Mouse (Mus musculus) naive thymus-derived CD4-positive, alpha-beta T cell, adult 2 months (primary cell): ENCODE data around the gene Igfn1.

Experiments
- DNase-seq: peaks from one replicate; pipeline ENCODE4 v3.0.0-alpha.2; 2011; ENCODE audit warnings: low read depth

The Igfn1 gene

DNA sequence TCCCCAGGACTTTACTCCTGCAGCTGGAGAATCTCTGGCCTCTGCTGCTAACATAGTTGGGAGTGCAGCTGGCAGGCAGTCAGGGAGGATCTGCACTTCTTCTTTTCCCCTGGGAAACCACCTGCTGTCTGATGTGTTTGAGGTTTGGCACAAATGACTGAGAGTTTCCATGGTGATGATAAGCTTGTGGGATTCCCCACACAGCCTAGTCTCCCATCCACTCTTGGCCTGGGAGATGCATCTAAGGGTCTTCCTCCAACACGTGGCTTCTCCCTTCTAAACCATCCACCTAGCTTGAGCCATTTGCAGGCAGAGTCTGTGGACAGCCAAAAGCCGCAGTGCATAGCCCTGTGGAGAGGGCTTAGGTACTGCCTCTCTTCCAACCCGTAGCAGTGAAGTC is 76.3 kb downstream of the Igfn1 start:
- DNase-seq, result no peak

DNA sequence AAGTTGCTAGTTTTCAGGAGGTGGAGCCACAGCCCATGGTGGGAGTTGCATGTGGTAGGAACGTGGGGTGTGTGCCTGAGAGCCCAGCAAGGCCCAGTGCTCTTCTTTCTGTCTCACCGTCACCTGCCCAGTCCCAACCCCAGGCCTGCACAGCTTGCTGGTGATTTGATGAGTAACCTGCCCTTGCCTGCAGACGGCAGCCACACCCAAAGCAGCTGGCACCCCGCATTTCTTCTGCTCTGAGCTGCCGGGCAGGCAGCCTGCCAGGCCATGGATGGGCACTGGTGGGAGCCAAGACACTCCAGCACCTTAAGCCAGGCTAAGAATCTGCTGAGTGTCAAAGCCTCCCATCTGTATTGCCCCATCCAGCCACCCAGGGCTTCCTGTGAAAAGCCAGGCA is 80.3 kb downstream of the Igfn1 start:
- DNase-seq, result no peak

DNA sequence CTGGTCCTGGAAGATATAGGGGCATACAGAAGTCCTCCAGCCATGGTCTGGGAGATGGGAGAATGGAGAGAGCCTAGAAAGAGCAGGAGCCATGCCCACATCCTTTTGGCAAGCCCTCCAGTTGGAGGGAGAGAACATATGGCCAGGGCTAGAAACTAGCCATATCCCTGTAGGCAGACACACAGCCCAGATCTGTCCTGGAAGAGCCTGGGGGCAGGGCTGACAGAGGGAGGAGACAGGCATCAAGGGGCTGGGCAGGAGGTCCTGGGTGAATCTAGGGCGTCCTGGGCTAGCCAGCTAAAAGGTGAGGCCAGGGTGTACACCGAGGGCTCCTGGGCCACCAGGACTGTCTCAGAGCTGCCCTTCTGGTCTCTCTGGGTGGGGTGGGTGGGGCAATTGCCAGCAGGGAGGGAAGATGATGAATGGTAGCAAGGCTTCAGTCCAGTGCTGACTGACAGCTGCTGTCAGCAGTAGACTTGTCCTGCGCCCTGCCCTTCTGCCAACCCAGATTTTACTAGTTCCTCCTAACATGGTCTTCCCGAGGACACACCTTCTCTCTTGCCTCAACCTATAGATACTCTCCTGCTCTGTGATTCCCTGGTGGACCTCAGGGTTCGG is 81.7 kb downstream of the Igfn1 start:
- DNase-seq, result no peak

DNA sequence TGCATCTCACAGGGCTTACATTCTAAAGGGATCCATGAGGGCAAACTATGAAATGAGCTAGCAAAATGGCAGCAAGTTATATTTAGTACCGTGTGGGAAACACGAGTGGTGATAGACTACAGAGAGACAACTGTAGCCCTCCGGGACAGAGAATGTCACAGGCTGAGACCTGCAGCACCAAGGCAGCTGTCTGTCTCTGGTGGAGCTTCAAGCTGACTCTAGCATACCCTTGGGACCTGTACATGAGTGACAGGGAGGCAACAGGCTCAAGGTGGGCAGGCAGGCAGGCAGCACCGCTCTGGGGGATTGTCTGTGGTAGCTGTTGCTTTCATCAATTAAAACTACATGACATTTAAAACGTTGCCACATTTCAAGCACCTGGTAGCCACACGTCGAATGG is 82.9 kb downstream of the Igfn1 start:
- DNase-seq, result no peak

DNA sequence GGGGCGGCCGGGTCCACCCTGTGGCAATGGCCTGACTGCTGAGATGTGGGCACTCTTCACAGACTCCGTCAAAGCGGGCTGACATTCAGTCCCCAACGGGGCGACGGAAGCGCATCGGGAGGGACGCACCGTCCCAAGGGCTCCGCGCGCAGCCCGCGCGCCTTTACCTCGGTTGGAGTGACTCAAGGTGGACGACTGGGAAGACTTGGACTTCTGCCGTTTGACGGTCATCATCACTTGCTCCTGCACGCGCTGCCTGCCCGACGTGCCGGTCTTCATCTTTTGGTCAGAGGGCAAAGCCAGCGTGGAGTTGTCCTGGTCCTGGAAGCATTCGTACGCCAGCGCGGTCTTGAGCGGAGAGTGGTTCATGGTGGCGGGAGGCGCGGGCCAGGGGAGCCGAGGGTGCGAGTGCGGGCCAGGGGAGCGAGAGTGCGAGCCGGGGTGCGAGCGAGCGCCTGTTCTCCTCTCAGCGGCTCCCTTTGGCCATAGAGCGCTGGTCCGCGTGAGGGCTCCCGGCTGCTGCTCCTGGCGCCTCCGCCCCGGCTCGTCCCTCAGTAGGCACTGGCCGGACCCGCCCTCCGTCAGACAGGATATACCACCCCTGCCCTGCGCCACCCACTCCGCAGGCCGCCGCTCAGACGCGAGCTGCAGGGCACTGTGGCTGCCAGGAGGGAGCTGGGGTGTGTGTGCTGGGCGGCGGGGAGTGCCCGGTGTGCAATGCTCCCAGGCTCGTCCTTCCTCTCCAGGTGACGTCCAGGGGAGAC is 87.3 kb downstream of the Igfn1 start, which contains the start of gene Pkp1:
Pkp1 (minus strand) TSS at position 564 of the 764 bp plus-strand sequence.
- no peak for DNase-seq

DNA sequence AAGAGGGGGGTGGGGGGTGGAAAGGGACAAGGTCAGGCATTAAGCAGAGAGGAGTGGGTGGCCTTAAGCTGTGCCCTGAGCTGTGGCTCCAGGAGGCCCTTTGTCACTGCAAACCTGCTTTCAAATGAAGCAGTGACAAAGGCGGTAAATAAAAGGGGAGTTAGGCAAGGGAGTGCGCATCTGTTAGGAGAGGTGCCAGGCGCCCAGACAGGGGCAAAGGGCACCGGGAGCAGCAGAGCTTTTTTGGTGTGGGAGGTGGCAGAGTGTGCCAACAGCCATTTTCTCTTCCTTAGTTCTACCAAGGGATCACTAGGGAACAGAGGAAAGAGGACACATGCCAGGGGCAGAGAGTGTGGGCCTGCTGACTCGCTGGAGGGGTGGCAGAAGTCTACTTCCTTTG is 88.9 kb downstream of the Igfn1 start:
- DNase-seq, result no peak

DNA sequence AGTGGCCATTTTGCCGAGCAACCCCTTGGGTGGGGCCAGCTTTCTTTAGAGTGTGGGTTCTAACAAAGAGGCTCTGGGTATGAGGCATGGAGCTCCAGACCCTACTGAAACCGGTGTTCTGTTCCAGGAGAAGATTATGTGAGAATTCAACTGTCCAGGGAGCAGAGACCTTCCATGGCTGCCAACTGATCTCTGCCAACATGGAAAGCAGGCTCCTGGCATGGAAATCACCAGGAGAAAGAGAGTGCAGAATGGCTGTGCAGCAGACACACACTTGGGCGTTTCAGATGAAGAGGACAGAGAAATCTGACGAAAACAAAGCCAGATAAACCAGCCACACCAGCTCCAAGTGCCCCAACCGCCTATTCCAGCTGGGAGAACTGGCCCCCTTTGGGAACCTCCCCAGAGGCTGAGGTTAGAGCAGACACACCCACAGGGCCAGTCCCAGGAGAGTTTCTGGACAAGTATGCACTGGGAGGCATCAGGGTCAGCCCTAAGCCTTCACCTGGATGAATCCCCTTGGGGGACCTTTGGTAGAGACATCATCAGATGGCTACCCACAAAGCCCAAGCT is 89.6 kb downstream of the Igfn1 start:
- DNase-seq, result no peak

DNA sequence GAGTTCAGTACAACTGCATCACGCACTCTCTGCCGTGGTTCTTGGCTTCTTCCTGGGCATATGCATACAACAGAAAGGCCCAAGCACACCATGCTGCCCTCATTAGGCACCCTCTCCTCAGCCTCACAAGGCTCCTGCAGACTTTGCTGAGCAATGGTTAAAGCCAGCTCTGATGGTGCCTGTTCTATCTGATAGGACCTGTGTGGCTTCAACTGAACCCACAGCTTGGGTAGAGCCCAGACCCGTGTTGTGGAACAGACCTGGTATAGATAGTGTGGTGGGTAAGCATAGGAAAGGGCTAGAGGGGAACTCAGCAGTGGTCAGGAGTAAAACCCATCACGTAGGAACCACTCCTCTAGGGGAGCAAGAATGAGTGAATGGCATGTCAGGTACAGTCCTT is 92.5 kb downstream of the Igfn1 start:
- no peak for DNase-seq

DNA sequence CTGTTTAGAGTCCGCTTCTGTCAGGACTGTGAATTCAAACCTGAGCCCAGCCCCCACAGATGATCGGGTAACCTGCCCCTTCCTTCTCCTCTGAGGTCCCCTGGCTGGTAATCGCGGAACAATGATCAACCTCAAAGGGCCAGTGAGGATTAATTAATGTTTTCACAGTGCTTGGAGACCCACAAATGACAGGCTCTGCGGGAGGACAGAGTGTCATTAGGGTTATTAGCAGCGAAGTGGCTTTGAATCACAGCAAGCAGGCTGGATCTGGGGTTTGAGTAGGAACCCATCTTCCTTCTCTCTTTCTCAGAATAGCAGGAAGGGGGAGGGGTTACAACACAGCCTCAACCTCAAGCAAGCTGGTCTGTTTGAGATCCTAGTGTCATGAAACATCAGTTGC is 96.8 kb downstream of the Igfn1 start:
- no peak for DNase-seq

DNA sequence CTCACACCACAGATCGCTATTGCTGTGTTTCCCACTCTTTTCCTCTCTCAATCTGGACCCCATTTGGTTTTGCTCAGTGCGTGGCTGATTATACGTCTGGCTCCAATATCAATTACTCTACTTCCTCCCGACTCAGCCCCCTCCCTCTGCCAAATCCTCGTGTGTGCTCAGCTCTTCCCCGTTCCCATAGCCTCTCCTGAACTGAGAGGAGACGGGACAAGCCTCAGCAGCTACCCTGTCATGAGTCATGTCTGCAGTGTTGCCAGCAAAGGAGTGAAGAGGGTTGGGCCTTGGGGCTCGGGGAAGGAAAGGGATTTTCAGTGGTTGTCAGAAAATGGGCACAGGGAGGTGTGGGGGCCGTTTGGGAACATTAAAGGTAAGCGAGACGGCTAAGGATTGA is 99.4 kb downstream of the Igfn1 start:
- DNase-seq, result no peak
